Mouse (Mus musculus): Measurements from ENCODE around the gene Fam208b. TPM values are rescaled to one million over a fixed set of nuclear protein-coding genes. Genes with fewer than 3 reads are reported as not detected.
A peak's percentile ranks its signal among the peaks of the same experiment; 100 is the strongest.

Gene Fam208b
- polyA plus RNA-seq, 1 experiment from 2014 or later: 27.6 TPM

- Histone ChIP-seq H3K4me2 (replicated peaks) (no peak overlapping the region), H3K4me1 (no peaks in the 10 kb centered on the region), H3K27me3 (no peaks in the 10 kb centered on the region), H3K4me3 (no peak overlapping the region), H3K36me3 (peaks cover 22% of the 10 kb centered on the region), H3K27ac (no peak overlapping the region), H3K9ac (no peak overlapping the region), H3K9me3 (no peaks in the 10 kb centered on the region)
- ATAC-seq (ENCODE audit: insufficient number of reproducible peaks, insufficient read depth, low FRiP score, low TSS enrichment): no peak
- WGBS: 87% methylated on average over 6 of the region's 6 CpGs
These were observed 63.1 kb downstream of the Fam208b start for GRCm38 (mm10) chr13:3547856-3548255.

GRCm38 (mm10) chr13:3547410-3547809 lies 63.5 kb downstream of the Fam208b start:
- Histone ChIP-seq H3K9ac (no peak overlapping the region), H3K4me2 (replicated peaks) (no peak overlapping the region), H3K36me3 (peaks cover 18% of the 10 kb centered on the region), H3K4me1 (no peaks in the 10 kb centered on the region), H3K27ac (no peak overlapping the region), H3K27me3 (no peaks in the 10 kb centered on the region), H3K4me3 (no peak overlapping the region), H3K9me3 (no peaks in the 10 kb centered on the region)
- ATAC-seq (ENCODE audit: insufficient number of reproducible peaks, insufficient read depth, low FRiP score, low TSS enrichment): no peak
- 83% methylated on average over 3 of the region's 3 CpGs for whole genome bisulfite sequencing

DNA sequence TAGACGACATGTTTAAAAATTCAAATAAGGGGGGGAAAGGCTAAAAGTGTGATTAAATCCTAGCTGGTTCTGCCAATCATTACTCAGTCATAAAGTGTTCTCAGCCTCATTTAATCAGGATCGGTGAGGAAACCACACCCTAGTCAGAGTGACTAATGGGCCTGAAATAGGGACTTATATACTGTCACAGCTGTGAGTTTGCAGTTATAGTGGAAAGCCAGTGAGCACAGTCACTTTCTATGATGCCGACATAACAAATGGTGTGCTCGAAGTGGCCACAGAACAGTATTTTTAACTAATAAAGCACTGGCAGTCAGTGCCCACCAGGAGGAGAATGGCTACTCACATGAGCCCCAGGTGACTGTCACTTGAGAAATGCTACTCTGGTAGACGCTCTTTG lies 66.0 kb downstream of the Fam208b start:
- WGBS: 83% methylated on average over 5 of the region's 5 CpGs
- Histone ChIP-seq H3K9me3 (no peaks in the 10 kb centered on the region), H3K4me2 (replicated peaks) (no peak overlapping the region), H3K27me3 (no peaks in the 10 kb centered on the region), H3K4me1 (peaks cover 14% of the 10 kb centered on the region), H3K27ac (no peak overlapping the region), H3K36me3 (peaks cover 6% of the 10 kb centered on the region), H3K4me3 (no peak overlapping the region), H3K9ac (no peak overlapping the region)
- no peak for ATAC-seq (ENCODE audit: insufficient number of reproducible peaks, insufficient read depth, low FRiP score, low TSS enrichment)

GRCm38 (mm10) chr13:3544077-3544874 lies 66.6 kb downstream of the Fam208b start:
- Histone ChIP-seq H3K4me2 (replicated peaks) (no peak overlapping the region), H3K27me3 (no peaks in the 10 kb centered on the region), H3K4me3 (no peak overlapping the region), H3K36me3 (peaks cover 6% of the 10 kb centered on the region), H3K27ac (no peak overlapping the region), H3K4me1 (peaks cover 17% of the 10 kb centered on the region), H3K9me3 (no peaks in the 10 kb centered on the region), H3K9ac (no peak overlapping the region)
- no peak for ATAC-seq (ENCODE audit: insufficient number of reproducible peaks, insufficient read depth, low FRiP score, low TSS enrichment)
- 88% methylated on average over 4 of the region's 4 CpGs for WGBS

DNA sequence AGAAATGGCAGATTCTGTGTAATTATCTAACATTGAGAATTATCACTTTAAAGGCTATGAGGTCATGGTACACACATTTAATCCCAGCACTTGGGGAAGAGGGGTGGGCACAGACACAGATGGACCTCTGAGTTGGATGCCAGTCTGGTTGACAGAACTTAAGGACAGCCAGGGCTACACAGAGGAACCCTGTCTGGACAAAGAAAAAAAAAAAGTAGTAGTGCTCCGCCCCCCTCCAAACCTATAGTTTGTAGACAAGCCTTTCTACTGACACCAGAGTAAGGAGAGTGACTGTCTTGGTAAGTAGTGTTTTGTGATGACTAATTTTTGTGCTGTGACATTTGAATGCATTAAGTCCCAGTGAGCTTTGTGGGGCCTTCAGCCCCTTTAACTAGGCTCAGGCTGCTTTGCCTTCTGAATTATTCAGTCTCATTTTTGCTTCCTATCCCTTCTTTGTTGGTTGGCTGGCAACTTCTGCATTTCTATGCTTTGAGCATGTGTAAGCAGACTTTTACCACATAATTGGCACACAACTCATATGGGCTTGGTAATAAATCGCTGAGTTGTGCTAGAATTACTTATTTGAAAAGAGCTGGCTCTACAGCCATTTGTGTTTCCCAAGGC lies 69.6 kb downstream of the Fam208b start:
- no peak overlapping the region for H3K4me3 ChIP-seq

GRCm38 (mm10) chr13:3540166-3540565 lies 70.7 kb downstream of the Fam208b start:
- no peak overlapping the region for H3K9ac ChIP-seq
- no peak for ATAC-seq (ENCODE audit: insufficient number of reproducible peaks, insufficient read depth, low FRiP score, low TSS enrichment)
- WGBS: 36% methylated on average over 2 of the region's 2 CpGs

More for the DNA sequence above, 69.6 kb downstream of the Fam208b start:
- 88% methylated on average over 2 of the region's 2 CpGs for WGBS
- Histone ChIP-seq H3K27me3 (no peaks in the 10 kb centered on the region), H3K36me3 (no peaks in the 10 kb centered on the region), H3K27ac (no peak overlapping the region), H3K9me3 (peaks cover 5% of the 10 kb centered on the region; the same call in 1 of the 2 replicates), H3K4me1 (peaks cover 17% of the 10 kb centered on the region), H3K4me2 (replicated peaks) (no peak overlapping the region; the same call in 1 of the 2 replicates), H3K9ac (no peak overlapping the region)
- ATAC-seq (ENCODE audit: insufficient number of reproducible peaks, insufficient read depth, low FRiP score, low TSS enrichment): no peak

DNA sequence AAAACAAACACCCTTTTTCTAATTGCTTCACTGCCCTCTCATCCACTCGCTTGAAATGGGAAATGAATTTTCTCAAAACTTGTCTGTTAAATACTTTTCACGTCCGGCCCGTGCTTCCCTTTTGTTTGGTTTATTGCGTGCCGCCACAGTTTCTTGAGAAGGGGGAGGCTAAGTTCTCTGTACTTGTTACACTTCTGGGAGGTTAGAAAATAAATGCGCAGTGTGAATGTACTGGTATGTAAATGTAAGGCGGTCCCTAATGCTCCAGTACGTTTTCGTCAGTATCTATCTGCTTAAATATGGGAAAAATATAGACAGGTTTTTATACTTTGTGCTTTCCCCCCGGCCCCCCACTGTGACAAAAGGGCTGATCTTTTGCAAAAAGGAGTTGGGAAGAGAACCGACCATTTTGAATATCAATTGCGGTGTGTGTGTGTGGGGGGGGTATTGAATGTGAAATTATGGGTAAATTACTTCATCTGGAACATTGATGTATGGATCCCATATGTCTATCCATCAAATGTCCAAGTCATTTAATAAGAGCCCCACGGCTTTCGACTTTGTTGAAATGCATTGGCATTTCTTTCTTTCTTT lies 71.8 kb downstream of the Fam208b start:
- Histone ChIP-seq H3K9ac (peak overlapping the region; percentile 97), H3K36me3 (no peaks in the 10 kb centered on the region), H3K4me1 (peaks cover 17% of the 10 kb centered on the region), H3K4me2 (replicated peaks) (peak overlapping the region; percentile 75), H3K27me3 (no peaks in the 10 kb centered on the region), H3K27ac (peak overlapping the region; percentile 99), H3K9me3 (peaks cover 6% of the 10 kb centered on the region; the same call in 1 of the 2 replicates), H3K4me3 (peak overlapping the region; percentile 97)
- WGBS: 2% methylated on average over 15 of the region's 15 CpGs
- no peak for ATAC-seq (ENCODE audit: insufficient number of reproducible peaks, insufficient read depth, low FRiP score, low TSS enrichment)

More at GRCm38 (mm10) chr13:3540166-3540565, 70.7 kb downstream of the Fam208b start:
- Histone ChIP-seq H3K4me2 (replicated peaks) (peak overlapping the region; percentile 75), H3K36me3 (no peaks in the 10 kb centered on the region), H3K4me3 (peak overlapping the region; percentile 97; the same call in 1 of the 2 replicates), H3K27me3 (no peaks in the 10 kb centered on the region), H3K27ac (no peak overlapping the region), H3K4me1 (peaks cover 17% of the 10 kb centered on the region), H3K9me3 (peaks cover 6% of the 10 kb centered on the region; the same call in 1 of the 2 replicates)

GRCm38 (mm10) chr13:3538223-3538968 lies 72.5 kb downstream of the Fam208b start:
- peaks cover 6% of the 10 kb centered on the region; the same call in 1 of the 2 replicates for H3K9me3 ChIP-seq
- peak; percentile 48 for ATAC-seq (ENCODE audit: insufficient number of reproducible peaks, insufficient read depth, low FRiP score, low TSS enrichment)
- H3K4me2 ChIP-seq (replicated peaks): peak overlapping the region; percentile 75
- no peaks in the 10 kb centered on the region for H3K27me3 ChIP-seq
- WGBS: 1% methylated on average over 58 of the region's 59 CpGs
- peak overlapping the region; percentile 99 for H3K27ac ChIP-seq
- peak overlapping the region; percentile 97 for H3K9ac ChIP-seq
- peaks cover 17% of the 10 kb centered on the region for H3K4me1 ChIP-seq
- H3K36me3 ChIP-seq: no peaks in the 10 kb centered on the region
- H3K4me3 ChIP-seq: peak overlapping the region; percentile 97

DNA sequence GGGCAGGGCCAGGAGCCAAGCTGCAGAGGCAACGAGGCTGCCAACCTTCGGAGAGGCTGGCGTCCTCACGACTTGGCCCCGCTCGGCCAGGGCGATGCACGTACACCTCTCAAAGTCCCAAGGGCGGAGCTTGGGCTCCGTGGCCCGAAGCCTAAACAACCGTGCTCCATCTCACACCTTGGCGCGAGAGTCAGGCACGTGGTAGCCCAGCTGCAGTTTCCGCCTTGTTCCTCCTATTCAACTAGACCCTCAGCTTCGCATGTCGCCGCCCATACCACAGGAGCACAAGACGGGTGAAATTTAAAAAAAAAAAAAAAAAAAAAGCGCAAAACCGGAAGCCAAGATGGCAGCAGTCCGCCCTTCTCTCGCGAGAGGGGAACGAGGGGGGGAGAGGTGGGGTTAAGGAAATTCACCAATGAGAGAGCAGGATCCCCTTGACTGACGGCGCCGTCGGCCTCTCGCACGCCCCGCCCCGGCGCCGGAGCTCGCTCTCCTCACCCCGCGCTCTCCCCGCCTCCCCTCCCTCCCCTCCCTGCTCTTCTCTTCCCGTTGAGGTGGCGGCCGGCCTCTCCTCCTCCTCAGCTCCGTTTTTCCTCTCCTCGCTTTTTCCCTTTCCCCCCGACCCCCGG lies 73.2 kb downstream of the Fam208b start, which contains the start of gene Gdi2:
Gene Gdi2 (plus strand): TSS at position 470 of the 629 bp plus-strand sequence.
- H3K4me3 ChIP-seq: peak within 1 kb of the TSS; percentile 97
- peak within 1 kb of the TSS; percentile 75 for H3K4me2 ChIP-seq (replicated peaks)
- H3K4me1 ChIP-seq: peaks cover 17% of the 10 kb centered on the region
- no peaks in the 10 kb centered on the region for H3K36me3 ChIP-seq
- H3K9ac ChIP-seq: peak within 1 kb of the TSS; percentile 97
- peaks cover 6% of the 10 kb centered on the region; the same call in 1 of the 2 replicates for H3K9me3 ChIP-seq
- ATAC-seq (ENCODE audit: insufficient number of reproducible peaks, insufficient read depth, low FRiP score, low TSS enrichment): peak; percentile 96
- WGBS: under 1% methylated on average over 38 of the region's 47 CpGs
- peak within 1 kb of the TSS; percentile 99 for H3K27ac ChIP-seq
- no peaks in the 10 kb centered on the region for H3K27me3 ChIP-seq

DNA sequence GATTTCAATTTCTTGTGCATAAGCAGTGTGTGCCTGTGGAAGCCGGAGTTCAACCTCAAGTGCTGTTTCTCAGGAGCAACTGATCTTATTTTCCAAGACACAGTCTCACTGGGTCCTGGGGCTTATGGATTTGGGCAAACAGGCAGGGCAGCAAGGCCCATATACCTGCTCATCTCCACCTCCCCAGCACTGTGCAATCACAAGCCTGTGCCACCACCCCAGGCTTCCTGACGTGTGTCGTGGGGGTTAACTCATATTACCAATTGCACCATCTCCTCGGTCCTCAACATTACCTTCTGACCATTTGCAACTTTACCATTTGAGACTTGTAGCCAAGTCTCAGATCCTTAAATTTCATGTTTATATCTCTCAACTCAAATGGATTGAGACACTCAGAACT lies 76.8 kb downstream of the Fam208b start:
- WGBS: 92% methylated on average over 4 of the region's 4 CpGs

GRCm38 (mm10) chr13:3532451-3532850 lies 78.5 kb downstream of the Fam208b start:
- 64% methylated on average over 4 of the region's 4 CpGs for WGBS
- Histone ChIP-seq H3K4me1 (no peaks in the 10 kb centered on the region), H3K4me3 (no peak overlapping the region), H3K4me2 (replicated peaks) (no peak overlapping the region), H3K36me3 (no peaks in the 10 kb centered on the region), H3K9ac (no peak overlapping the region), H3K27ac (no peak overlapping the region), H3K27me3 (no peaks in the 10 kb centered on the region), H3K9me3 (peaks cover 6% of the 10 kb centered on the region; the same call in 1 of the 2 replicates)
- no peak for ATAC-seq (ENCODE audit: insufficient number of reproducible peaks, insufficient read depth, low FRiP score, low TSS enrichment)

More for the DNA sequence above, 76.8 kb downstream of the Fam208b start:
- no peak for ATAC-seq (ENCODE audit: insufficient number of reproducible peaks, insufficient read depth, low FRiP score, low TSS enrichment)
- no peak overlapping the region for H3K27ac ChIP-seq
- peaks cover 6% of the 10 kb centered on the region; the same call in 1 of the 2 replicates for H3K9me3 ChIP-seq
- no peak overlapping the region for H3K9ac ChIP-seq
- H3K4me3 ChIP-seq: no peak overlapping the region
- no peak overlapping the region for H3K4me2 ChIP-seq (replicated peaks)
- no peaks in the 10 kb centered on the region for H3K36me3 ChIP-seq
- H3K27me3 ChIP-seq: no peaks in the 10 kb centered on the region
- H3K4me1 ChIP-seq: no peaks in the 10 kb centered on the region

Measured in embryonic facial prominence, embryonic 12.5 days (tissue).